Mouse (Mus musculus): Measurements from ENCODE around the gene Col4a5. TPM values are rescaled to one million over a fixed set of nuclear protein-coding genes. Genes with fewer than 3 reads are reported as not detected.

The Col4a5 gene
- polyA plus RNA-seq, 1 experiment from 2014 or later = 7.9 TPM

Other genes starting within 250 kb of the Col4a5 start
- 2.0 and 2.3 TPM in 2 replicates for gene Col4a6, start 1.3 kb upstream of the Col4a5 start, polyA plus RNA-seq (2015; fragmentation: Nextera tagmentation; extraction: Ambion mirVana)
- 0.11 and 0.20 TPM in 2 replicates for gene Irs4, start 249.9 kb downstream of the Col4a5 start, polyA plus RNA-seq (2015; fragmentation: Nextera tagmentation; extraction: Ambion mirVana)

Data from intestine, embryonic 16.5 days (tissue).